Mouse (Mus musculus): ENCODE data around the gene Pold1. TPM values are rescaled to one million over a fixed set of nuclear protein-coding genes. Genes with fewer than 3 reads are reported as not detected.

Gene Pold1
- polyA plus RNA-seq, 1 experiment from 2014 or later: 69.5 TPM

DNA sequence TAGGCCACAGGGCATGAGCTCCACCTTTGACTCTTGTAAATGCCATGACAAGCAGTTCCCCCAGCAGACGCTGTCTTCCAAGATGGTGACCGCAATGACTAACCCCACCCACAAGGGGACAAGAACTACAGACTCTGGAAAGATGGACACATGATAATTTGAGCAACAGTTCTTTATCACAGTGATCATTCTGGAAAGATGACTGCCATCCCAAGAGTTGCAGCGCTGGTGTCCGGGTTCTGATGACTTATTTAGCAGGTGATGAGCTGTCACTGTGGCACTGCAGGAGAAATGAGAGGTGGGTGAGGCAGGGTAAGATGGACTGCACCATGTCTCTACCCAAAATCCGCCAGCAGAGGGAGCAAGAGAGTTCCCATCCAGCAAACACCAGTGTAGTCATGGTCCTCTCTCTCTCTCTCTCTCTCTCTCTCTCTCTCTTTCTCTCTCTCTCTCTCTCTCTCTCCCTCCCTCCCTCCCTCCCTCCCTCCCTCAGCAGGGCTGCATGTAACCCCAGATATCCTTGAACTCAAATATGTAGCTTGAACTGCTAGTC lies 47.0 kb downstream of the Pold1 start:
- H3K9me3 ChIP-seq (ENCODE audit: control insufficient read depth, low read length): no peaks in the 10 kb centered on the region
- H3K4me2 ChIP-seq (replicated peaks; ENCODE audit: low read depth, low read length): no peak overlapping the region
- no peaks in the 10 kb centered on the region for H3K27me3 ChIP-seq (ENCODE audit: control insufficient read depth, insufficient read depth, low read length)
- no peaks in the 10 kb centered on the region for H3K36me3 ChIP-seq (ENCODE audit: control insufficient read depth, insufficient read depth, low read length)
- no peak; the same call in 1 of the 2 replicates for ATAC-seq (ENCODE audit: low FRiP score, low TSS enrichment)
- H3K4me1 ChIP-seq (ENCODE audit: control insufficient read depth, insufficient read depth, low read length): no peaks in the 10 kb centered on the region; the same call in 1 of the 2 replicates
- H3K27ac ChIP-seq (ENCODE audit: low read depth, low read length): no peak overlapping the region
- no peak overlapping the region for H3K9ac ChIP-seq (ENCODE audit: low read depth, low read length)
- no peak overlapping the region for H3K4me3 ChIP-seq (ENCODE audit: low read length)
- WGBS: 46% methylated on average over 5 of the region's 5 CpGs

DNA sequence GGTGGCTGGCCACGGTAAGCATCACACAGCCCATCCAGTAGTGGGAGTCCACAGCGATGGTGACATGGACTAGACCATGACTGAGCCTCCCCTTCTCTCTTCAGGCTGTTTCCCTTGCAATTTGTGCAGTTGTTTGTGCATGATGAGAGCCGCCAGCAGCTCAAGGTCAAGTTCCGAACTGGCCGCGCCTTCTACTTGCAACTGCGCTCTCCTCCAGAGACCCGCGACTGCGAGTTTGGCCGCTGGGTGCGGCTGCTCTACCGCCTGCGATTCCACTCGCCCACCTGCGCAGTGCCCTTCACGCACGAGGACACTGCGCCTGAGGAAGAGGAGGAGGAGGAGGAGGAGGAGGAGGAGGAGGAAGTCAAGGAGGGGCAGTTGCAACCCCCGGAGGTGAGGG lies 48.6 kb downstream of the Pold1 start:
- ATAC-seq (ENCODE audit: low FRiP score, low TSS enrichment): no peak
- Histone ChIP-seq H3K4me1 (ENCODE audit: control insufficient read depth, insufficient read depth, low read length) (peaks cover 5% of the 10 kb centered on the region; the same call in 1 of the 2 replicates), H3K4me2 (replicated peaks; ENCODE audit: low read depth, low read length) (no peak overlapping the region), H3K9ac (ENCODE audit: low read depth, low read length) (no peak overlapping the region), H3K36me3 (ENCODE audit: control insufficient read depth, insufficient read depth, low read length) (no peaks in the 10 kb centered on the region), H3K27me3 (ENCODE audit: control insufficient read depth, insufficient read depth, low read length) (no peaks in the 10 kb centered on the region), H3K27ac (ENCODE audit: low read depth, low read length) (no peak overlapping the region), H3K9me3 (ENCODE audit: control insufficient read depth, low read length) (no peaks in the 10 kb centered on the region), H3K4me3 (ENCODE audit: low read length) (no peak overlapping the region)
- WGBS: 58% methylated on average over 20 of the region's 20 CpGs

DNA sequence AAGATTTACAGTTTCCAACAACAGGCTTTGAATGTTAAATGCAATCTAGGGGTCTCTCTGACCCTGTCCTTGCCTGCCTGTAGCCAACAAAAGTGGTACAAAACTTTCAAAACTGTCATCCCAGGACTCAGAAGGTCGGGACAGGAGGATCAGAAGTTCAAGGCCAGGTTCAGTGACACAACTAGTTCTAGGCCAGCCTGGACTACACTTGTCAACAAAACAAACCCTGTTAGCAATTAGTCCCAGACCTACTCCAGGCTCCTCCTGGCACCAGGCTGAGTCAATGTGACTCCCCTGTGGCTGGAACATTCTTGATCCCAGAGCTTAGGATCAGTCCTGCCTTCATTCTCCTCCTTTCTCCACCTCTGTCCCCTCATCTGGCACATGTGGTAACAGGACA lies 49.7 kb downstream of the Pold1 start:
- H3K27ac ChIP-seq (ENCODE audit: low read depth, low read length): no peak overlapping the region
- no peaks in the 10 kb centered on the region for H3K36me3 ChIP-seq (ENCODE audit: control insufficient read depth, insufficient read depth, low read length)
- H3K4me1 ChIP-seq (ENCODE audit: control insufficient read depth, insufficient read depth, low read length): peaks cover 5% of the 10 kb centered on the region; the same call in 1 of the 2 replicates
- H3K4me2 ChIP-seq (replicated peaks; ENCODE audit: low read depth, low read length): no peak overlapping the region
- no peak overlapping the region for H3K9ac ChIP-seq (ENCODE audit: low read depth, low read length)
- H3K4me3 ChIP-seq (ENCODE audit: low read length): no peak overlapping the region
- no peaks in the 10 kb centered on the region for H3K9me3 ChIP-seq (ENCODE audit: control insufficient read depth, low read length)
- ATAC-seq (ENCODE audit: low FRiP score, low TSS enrichment): no peak
- H3K27me3 ChIP-seq (ENCODE audit: control insufficient read depth, insufficient read depth, low read length): no peaks in the 10 kb centered on the region
- WGBS: 64% methylated on average over 1 of the region's 1 CpGs

DNA sequence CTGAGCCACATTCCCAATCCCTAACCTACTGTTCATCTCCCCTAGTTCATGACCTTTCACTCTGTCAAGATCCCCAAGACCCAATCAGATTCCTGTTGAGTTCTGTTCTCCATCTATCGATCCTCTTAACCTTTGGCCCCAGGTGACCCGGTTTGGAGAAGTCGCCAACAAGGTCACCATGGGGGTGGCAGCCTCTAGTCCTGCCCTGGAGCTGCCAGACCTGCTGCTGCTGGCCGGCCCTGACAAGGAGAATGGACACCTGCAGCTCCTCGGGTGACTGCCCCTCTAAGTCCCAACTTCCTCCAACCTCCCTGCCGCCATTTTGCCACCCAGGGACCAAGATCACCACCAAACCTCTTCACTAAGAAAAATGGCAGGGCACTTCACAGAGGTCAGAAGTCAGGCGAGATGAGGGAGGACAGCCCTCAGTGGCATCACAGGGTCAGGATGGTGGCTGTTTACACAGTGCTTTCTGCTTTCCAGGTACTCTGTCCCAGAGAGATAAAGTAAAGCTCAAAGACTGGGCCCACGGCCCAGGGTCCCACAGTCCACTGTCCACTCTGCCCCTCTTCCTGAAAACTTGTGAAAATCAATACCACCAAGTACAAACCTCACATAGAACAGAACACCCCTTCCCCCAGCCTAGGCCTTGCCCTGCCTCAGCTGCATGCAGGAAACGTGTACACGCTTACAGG lies 51.1 kb downstream of the Pold1 start:
- peak overlapping the region; percentile 60 for H3K4me2 ChIP-seq (replicated peaks; ENCODE audit: low read depth, low read length)
- H3K27ac ChIP-seq (ENCODE audit: low read depth, low read length): no peak overlapping the region
- H3K4me3 ChIP-seq (ENCODE audit: low read length): peak overlapping the region; percentile 79
- H3K27me3 ChIP-seq (ENCODE audit: control insufficient read depth, insufficient read depth, low read length): no peaks in the 10 kb centered on the region
- ATAC-seq (ENCODE audit: low FRiP score, low TSS enrichment): no peak
- H3K9ac ChIP-seq (ENCODE audit: low read depth, low read length): no peak overlapping the region
- peaks cover 5% of the 10 kb centered on the region; the same call in 1 of the 2 replicates for H3K4me1 ChIP-seq (ENCODE audit: control insufficient read depth, insufficient read depth, low read length)
- no peaks in the 10 kb centered on the region for H3K9me3 ChIP-seq (ENCODE audit: control insufficient read depth, low read length)
- H3K36me3 ChIP-seq (ENCODE audit: control insufficient read depth, insufficient read depth, low read length): peaks cover 8% of the 10 kb centered on the region
- 83% methylated on average over 10 of the region's 10 CpGs for WGBS

DNA sequence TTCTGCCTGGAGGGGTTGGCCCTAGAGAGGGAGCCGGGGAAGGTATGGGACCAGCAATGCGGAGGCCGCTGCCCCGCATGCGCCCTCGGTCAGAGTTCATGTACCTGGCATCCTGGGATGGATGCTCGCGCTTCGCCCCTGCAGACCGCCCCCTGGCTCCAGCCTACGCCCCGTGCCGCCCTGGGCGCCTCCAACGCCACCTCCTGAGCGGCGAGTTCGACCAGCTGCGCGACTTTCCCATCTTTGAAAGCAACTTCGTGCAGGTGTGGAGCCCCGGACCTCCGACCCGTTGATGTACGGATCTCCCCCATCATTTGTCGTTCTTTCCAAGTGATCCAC lies 51.9 kb downstream of the Pold1 start:
- no peaks in the 10 kb centered on the region for H3K9me3 ChIP-seq (ENCODE audit: control insufficient read depth, low read length)
- H3K4me1 ChIP-seq (ENCODE audit: control insufficient read depth, insufficient read depth, low read length): peaks cover 5% of the 10 kb centered on the region; the same call in 1 of the 2 replicates
- peak overlapping the region; percentile 67 for H3K9ac ChIP-seq (ENCODE audit: low read depth, low read length)
- no peaks in the 10 kb centered on the region for H3K27me3 ChIP-seq (ENCODE audit: control insufficient read depth, insufficient read depth, low read length)
- ATAC-seq (ENCODE audit: low FRiP score, low TSS enrichment): no peak
- under 1% methylated on average over 26 of the region's 26 CpGs for WGBS
- H3K27ac ChIP-seq (ENCODE audit: low read depth, low read length): peak overlapping the region; percentile 76; the same call in 1 of the 2 replicates
- H3K36me3 ChIP-seq (ENCODE audit: control insufficient read depth, insufficient read depth, low read length): peaks cover 16% of the 10 kb centered on the region
- peak overlapping the region; percentile 60 for H3K4me2 ChIP-seq (replicated peaks; ENCODE audit: low read depth, low read length)
- H3K4me3 ChIP-seq (ENCODE audit: low read length): peak overlapping the region; percentile 79

DNA sequence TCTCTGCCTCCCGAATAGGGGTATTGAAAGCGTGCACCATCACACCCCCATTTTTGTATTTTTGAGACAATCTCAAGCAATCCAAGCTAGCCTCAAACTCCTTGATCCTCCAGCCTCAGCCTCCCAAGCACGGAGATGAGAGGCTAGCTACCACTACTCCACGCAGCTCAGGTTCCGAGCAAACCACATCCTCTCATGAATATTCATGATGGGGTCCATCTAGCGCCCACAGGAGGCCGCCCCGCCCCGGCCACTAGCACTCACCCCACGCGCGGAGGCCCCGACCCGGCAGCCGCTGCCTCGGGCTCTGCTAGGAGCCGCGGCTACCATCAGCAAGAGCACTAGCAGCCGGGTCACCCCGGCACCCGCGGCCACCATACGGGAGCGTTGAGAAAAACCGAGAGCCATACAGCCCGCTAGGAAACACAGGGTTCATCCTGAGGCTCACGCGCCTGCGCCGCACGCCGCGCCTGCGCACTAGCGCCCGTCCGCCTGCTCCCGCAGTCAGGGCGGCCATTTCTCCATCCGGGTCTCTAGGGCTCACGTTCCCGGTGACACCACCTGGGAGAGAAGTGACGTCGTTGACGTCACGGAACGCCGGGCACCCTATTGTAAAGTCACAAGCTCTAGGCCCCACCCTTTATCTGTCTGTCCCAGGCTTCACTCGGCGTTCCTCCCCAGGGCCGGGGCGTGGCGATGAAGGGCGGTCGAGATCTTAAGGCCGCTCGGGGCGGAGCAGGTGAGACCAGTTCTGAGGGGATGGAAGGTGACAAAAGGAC lies 52.5 kb downstream of the Pold1 start, which contains the start of the genes Emc10 and Fam71e1:
Emc10 (minus strand) TSS at position 538 of the 779 bp plus-strand sequence.
Fam71e1 (plus strand) TSS at position 590 of the 779 bp plus-strand sequence.
- no peaks in the 10 kb centered on the region for H3K27me3 ChIP-seq (ENCODE audit: control insufficient read depth, insufficient read depth, low read length)
- peak; percentile 97 for ATAC-seq (ENCODE audit: low FRiP score, low TSS enrichment)
- peak within 1 kb of the TSS; percentile 60 for H3K4me2 ChIP-seq (replicated peaks; ENCODE audit: low read depth, low read length)
- H3K4me3 ChIP-seq (ENCODE audit: low read length): peak within 1 kb of the TSS; percentile 79
- H3K4me1 ChIP-seq (ENCODE audit: control insufficient read depth, insufficient read depth, low read length): peaks cover 5% of the 10 kb centered on the region; the same call in 1 of the 2 replicates
- no peaks in the 10 kb centered on the region for H3K9me3 ChIP-seq (ENCODE audit: control insufficient read depth, low read length)
- WGBS: under 1% methylated on average over 58 of the region's 58 CpGs
- peak within 1 kb of the TSS; percentile 67 for H3K9ac ChIP-seq (ENCODE audit: low read depth, low read length)
- H3K36me3 ChIP-seq (ENCODE audit: control insufficient read depth, insufficient read depth, low read length): peaks cover 21% of the 10 kb centered on the region
- peak within 1 kb of the TSS; percentile 87 for H3K27ac ChIP-seq (ENCODE audit: low read depth, low read length)

DNA sequence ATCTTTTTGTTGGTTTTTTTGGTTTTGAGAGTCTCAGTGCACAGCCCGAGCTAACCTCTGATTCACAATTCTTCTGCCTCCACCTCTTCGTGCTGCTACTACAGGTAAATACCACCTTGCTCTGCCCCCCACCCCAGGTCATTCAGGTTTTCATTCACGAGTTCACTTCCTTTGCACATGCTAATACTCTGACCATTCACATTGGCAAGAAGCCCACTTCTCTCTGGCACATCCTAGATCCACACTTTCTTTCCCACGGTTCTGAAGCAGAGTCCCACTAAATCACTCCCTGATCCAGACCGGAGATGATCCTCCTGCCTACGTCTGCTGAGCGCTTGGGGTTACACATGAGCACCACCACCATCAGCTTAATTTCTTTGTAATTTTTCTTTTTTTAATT lies 53.6 kb downstream of the Pold1 start:
- peak overlapping the region; percentile 67; the same call in 1 of the 2 replicates for H3K9ac ChIP-seq (ENCODE audit: low read depth, low read length)
- no peaks in the 10 kb centered on the region for H3K9me3 ChIP-seq (ENCODE audit: control insufficient read depth, low read length)
- H3K27me3 ChIP-seq (ENCODE audit: control insufficient read depth, insufficient read depth, low read length): no peaks in the 10 kb centered on the region
- H3K4me2 ChIP-seq (replicated peaks; ENCODE audit: low read depth, low read length): peak overlapping the region; percentile 60
- WGBS: 77% methylated on average over 7 of the region's 7 CpGs
- H3K4me3 ChIP-seq (ENCODE audit: low read length): peak overlapping the region; percentile 79; the same call in 1 of the 2 replicates
- no peak overlapping the region for H3K27ac ChIP-seq (ENCODE audit: low read depth, low read length)
- peaks cover 32% of the 10 kb centered on the region for H3K36me3 ChIP-seq (ENCODE audit: control insufficient read depth, insufficient read depth, low read length)
- peaks cover 5% of the 10 kb centered on the region; the same call in 1 of the 2 replicates for H3K4me1 ChIP-seq (ENCODE audit: control insufficient read depth, insufficient read depth, low read length)
- no peak for ATAC-seq (ENCODE audit: low FRiP score, low TSS enrichment)

DNA sequence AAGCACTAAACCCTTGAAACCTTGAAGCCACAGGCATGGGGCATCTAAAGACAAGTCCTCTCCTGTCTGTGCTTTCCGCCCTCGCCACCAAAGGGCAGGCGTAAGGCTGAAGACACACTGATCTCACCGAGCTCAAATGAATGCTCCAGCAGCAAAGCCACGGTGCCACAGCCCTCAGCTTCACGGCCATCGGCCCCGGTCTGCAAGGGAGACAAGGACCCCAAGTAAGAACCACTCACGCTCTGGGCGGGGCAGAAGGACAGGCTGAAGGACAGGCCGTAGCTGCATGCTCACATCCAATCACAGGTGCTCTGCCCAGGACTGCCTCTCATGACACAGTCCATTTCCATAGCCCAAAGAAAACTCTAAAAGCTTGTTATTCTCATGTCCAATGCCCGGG lies 54.0 kb downstream of the Pold1 start:
- WGBS: 97% methylated on average over 12 of the region's 12 CpGs

More for the DNA sequence above, 54.0 kb downstream of the Pold1 start:
- H3K4me2 ChIP-seq (replicated peaks; ENCODE audit: low read depth, low read length): no peak overlapping the region
- H3K9me3 ChIP-seq (ENCODE audit: control insufficient read depth, low read length): no peaks in the 10 kb centered on the region
- no peak for ATAC-seq (ENCODE audit: low FRiP score, low TSS enrichment)
- no peaks in the 10 kb centered on the region for H3K27me3 ChIP-seq (ENCODE audit: control insufficient read depth, insufficient read depth, low read length)
- peaks cover 5% of the 10 kb centered on the region; the same call in 1 of the 2 replicates for H3K4me1 ChIP-seq (ENCODE audit: control insufficient read depth, insufficient read depth, low read length)
- H3K27ac ChIP-seq (ENCODE audit: low read depth, low read length): no peak overlapping the region
- H3K4me3 ChIP-seq (ENCODE audit: low read length): 0 out of 2 replicates have a peak overlapping the region, but pooled peaks have one; percentile 79
- H3K36me3 ChIP-seq (ENCODE audit: control insufficient read depth, insufficient read depth, low read length): peaks cover 36% of the 10 kb centered on the region
- H3K9ac ChIP-seq (ENCODE audit: low read depth, low read length): no peak overlapping the region

All from kidney, embryonic 14.5 days (tissue).